Mouse (Mus musculus) heart, adult 18-20 months (tissue): Measurements from ENCODE around the gene Foxk1. TPM values are rescaled to one million over a fixed set of nuclear protein-coding genes. Genes with fewer than 3 reads are reported as not detected.
A peak's percentile ranks its signal among the peaks of the same experiment; 100 is the strongest.

ENCODE experiments used
- DNase-seq, 2 experiments: peaks; one replicate each; pipeline ENCODE4 v3.0.0; 2021 to 2022; ENCODE audit warnings: mixed read lengths in 1 of 2
- total RNA-seq, 2 experiments: library from RNA; stranded (reverse); gene quantifications; 2 replicates each; pipeline ENCODE4 v1.2.3; 2021

Foxk1 gene
- total RNA-seq, 2 experiments from 2014 or later: 15.7 to 15.9 TPM

DNA sequence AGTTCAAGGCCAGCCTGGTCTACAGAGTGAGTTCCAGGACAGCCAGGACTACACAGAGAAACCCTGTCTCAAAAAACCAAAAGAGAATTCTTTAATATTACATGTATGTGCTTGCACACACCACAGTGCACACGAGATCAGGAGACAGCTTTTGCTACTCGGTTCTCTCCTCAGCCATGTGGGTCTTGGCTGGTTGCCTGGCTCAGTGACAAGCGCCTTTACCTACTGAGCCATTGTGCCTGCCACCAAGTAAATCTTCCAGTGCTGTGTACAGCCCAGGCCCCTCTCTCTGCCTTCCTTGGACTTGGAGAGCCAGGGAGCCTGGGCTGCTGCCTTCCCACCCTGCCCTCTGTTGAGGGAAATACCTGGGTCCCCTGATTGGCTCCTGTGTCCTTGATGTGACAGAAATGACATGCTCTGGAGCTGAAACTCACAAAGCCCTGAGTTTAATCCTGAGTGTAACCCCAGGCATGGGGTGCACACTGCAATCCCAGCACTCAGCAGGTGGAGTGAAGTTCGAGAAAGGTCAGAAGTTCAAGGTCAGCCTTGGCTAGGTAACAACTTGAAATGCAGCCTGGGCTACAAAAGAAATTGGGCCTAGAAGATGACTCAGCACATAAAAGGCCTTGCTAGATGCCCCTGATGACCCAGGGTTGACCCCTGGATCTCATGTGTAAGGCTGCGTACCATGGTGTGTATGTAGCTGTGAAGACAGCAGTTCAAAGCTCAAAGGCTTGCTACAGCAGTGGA is 76.7 kb downstream of the Foxk1 start:
- DNase-seq: no peak

DNA sequence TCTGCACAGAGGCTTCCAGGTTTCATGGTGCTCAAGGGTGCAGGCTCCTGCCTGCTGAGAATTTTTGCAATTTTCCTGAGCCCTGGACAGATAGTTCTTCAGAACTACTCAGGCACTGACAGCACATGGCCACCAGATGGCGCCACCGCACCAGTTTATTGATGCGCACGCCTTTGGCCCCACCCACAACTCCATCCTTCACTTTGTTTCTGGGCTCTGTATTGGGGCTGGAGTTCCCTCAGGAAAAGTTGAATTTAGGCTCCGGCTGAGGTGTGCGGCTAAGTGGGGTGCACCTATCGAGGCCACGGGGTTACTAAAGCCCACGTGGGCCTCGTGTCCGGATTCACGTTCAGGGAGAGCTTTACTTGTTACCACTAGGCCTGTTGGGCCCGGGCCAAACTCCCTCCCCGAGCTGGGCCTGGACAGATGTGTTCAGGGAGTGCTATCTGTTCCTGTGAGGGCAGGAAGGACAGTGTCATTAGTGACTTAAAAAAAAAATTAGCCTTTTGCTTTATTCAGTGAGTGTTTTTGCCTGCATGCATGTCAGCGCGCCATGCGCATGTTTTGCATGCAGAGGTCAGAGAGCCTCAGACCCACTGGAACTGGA is 77.6 kb downstream of the Foxk1 start:
- DNase-seq: peak; percentile 76 to 91

DNA sequence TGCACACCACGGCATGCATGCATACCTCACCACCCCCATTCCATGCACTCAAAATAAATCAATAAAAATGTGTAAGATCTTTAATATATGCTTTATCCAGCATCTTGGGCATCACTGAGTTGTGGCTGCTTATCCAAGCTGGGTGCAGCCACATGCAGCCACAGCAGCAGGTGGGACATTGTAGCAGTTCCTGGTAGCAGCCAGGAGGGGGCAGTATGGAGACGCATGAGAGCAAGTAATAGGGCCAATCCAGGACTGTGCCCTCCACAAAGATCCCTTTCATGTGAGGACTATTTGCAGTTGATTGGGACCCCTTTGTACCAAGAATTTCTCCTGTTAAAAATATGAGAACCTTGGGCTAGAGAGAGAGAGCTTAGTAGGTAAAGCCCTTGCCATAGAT is 81.2 kb downstream of the Foxk1 start:
- no peak for DNase-seq

DNA sequence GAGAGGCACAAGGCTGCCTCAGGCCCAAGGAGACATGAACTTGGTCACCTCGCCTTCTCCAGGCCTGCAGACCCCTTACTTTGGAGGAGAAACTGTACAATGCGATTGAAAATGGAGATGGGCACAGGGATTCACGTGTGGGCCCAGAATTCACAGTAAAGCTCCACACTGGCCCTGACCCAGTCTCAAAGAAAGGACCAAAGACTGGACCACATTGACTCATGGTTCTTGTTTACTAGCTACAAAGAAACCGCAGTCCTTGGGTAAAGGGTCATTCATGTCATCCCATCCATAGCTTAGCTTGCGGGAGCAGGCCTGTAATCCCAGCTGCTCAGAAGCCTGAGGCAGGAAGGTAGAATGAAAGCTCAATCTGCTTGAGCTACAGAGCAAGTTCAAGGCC is 82.3 kb downstream of the Foxk1 start:
- DNase-seq: no peak

DNA sequence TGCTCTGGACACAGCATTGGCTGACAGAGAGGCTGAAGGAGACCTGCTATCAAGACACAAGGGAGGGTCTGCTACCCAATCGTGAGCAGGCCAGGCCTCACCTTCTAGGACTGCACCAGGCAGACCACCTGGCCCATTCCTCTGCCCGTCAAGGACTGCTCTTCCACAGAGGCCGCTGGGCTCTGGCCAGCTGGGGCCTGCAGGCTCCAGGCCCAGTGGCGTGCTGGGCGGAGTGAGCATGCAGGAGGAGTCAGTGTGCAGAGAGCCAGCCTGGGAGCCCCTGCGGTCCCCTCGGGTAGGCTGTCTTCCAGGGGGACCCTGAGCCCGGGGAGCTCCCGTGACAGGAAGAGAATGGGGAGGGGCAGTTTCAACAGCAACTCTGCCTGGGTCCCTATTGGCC is 85.4 kb downstream of the Foxk1 start:
- no peak for DNase-seq

DNA sequence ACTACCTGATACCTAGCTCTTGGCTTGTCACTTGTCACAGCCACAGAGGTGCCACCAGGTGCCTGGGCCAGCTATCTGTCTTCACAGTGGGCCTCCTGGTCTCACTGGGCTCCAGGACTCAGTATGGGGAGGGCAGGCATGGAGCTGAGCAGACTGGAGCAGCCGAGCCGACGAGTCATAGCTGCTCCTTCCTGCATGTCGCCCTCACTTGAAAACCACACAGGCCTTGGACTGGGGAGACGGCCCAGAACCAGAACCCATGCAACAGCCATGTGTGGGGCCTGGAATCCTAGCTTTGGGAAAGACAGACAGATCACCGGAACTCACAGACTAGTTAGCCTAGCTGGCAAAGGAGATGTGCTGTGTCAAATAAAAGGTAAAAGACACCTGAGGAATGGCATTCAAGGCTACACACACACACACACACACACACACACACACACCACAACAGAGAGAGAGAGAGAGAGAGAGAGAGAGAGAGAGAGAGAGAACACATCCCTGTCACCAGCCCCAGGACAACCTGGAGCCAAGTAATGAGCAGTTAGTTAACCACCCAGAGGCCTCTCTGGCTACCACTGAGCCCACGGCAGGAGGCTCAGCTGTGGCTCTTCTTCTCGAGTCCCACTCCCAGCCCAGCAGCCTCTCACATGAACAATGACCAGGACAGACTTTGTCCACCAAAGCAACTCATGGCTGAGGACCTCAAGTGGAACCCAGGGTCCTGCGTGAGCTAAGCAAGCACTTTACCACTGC is 88.8 kb downstream of the Foxk1 start:
- no peak for DNase-seq

DNA sequence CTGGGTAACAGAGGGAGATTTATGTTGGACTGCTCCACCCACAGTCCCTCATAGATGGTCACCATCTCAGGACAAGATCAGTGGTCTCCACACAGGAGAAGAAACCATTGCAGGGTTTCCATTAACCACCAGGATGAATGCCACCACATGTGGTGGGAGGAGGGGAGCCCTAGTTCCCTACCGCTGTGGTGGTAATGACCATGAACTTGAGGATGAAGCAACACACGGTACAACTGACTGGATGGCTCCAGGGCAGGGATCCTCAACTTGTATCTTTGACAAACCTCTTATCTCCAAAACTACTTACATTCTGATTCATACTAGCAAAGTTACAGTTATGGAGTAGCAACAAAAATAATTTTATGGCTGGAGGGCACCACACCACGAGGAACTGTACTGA is 92.0 kb downstream of the Foxk1 start:
- no peak for DNase-seq

DNA sequence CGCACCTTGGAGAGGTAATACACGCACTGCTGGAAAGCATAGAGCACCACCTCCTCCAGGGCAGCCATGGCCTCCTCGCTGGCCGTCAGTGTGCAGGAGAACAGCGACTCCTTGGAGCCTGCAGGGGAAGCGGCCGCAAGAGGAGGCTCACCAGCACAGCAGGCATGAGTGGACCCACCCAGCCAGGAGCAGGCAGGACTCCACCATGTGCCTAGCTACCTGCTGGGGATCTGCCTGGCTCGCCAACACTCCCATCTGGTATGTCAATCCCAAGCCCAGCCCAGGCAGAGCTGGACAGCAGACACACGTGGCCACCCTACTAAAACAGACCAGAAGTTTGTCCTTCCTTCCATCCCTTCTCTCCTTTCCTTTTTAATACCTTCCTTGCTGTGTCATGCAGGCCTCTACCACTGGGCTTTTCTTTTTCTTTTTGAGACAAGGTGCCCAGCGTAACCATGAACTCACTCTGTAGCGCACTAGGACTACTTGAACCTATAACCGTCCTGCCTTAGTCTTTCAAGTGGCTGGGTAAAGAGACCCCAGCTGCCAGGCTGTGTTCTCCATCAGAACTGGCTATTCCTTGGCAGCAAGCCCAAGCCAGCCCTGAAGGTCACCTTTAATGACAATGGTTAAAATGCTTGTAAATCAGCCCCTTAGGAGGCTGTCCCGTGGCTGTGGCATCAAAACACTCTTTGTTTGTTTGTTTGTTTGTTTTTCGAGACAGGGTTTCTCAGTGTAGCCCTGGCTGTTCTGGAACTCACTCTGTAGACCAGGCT is 94.2 kb downstream of the Foxk1 start:
- DNase-seq: no peak

DNA sequence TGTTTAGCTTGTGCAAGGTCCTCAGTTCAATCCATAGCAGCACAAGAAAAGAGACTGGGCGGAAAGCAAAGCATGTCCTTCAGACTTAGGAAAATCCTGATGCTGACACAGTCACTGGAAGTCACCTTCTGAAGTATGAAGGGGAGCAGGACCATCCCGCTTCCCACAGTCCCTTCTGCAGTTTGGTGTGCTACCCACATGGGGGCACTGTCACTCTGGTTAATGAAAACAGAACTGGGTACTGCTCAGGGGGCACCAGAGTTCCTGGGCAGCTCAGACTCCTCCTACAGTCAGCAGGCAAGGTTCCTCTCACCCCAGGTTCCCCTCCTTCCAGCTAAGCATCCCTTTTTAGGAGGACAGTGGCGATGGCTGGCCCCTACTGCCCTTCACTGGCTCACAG is 97.7 kb downstream of the Foxk1 start:
- DNase-seq: peak in 1 of 2 experiments; percentile 37

DNA sequence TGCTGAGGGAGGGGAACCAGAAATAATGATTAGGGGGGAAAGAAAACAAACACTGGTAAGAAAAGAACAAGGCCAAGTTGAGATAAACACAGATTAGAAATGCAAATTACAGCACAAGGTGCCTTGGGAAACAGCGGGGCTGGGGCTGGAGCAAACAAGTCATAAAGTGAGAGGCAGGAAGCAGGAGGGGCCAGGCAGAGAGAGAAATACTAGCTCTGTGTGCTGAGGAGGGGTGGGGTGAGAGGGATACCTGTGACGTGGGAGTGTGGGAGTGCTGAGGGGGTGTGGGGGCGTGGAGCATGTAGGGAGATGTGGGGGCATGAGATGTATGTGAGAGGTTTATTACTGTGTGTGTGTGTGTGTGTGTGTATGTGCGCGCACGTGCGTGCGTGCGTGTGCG is 99.6 kb downstream of the Foxk1 start:
- DNase-seq: no peak

DNA sequence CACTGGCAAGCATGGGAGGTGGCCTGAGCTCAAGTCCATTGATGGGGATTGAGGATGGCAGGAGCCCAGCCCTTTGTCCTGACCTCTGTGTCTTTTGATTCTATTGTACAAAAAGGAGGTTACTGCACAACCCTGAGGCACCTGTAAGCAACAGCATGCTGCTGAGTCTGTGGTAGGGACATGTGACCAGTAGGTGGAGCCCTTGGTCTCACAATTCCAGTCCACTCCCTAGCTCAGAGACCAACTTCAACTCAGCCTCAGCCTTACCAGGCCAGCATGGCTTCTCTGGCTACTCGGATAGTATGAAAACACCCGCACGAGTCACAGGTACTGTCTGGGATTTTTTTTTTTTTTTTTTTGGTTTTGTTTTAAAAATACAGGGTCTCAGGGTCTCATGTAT is 101.1 kb downstream of the Foxk1 start:
- peak; percentile 84 to 86 for DNase-seq

DNA sequence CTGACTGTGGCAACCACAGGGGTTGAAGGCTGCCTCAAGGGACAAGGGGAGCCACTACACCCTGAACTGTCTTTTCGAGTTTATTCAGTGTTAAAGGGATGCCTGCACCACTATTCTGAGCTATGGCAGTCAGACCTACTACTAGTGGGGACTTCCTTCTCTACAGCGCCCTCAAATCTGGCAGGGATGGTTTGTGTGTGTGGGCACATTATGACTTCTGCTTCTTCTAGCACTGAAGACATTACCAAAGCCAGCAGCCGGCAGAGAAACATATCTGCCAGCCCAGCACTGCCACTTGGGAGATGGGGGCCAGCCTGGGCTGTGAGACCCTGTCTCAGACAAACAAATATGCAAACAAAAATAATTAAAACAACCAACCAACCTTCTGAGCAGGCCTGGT is 102.9 kb downstream of the Foxk1 start:
- DNase-seq: no peak

DNA sequence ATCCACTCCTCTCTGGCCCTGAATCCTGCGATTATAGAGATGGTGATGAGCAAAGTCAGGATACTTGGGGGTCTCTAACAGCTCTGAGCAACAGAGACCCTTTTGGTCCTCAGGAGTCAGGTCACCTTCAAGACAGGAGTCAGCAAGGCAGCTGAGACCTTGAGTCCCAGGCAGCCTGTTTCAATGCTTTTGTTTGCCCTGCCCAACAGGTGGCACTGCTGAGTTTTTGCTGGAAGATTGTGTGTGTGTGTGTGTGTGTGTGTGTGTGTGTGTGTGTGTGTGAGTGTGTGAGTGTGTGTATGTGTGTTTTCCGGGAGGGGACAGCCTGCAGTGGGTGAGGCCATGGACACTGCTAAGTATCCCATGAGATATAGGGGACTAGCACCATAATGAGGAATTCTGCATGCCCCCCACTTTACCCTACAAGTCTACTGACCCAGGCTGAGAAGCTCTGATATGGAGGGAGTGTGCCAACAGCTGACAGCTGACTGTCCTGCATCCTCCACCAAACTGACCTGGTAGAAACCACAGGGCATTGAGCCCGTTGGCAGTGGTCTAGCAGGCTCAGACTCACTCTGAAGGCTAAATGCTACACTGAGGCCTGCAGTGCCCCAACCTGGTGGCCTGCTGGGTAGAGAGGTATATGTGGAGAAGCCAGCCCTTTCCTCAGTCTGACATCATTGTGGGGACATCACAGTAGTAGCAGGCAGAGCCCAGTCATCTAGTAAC is 104.6 kb downstream of the Foxk1 start:
- DNase-seq: peak in 1 of 2 experiments; percentile 30

DNA sequence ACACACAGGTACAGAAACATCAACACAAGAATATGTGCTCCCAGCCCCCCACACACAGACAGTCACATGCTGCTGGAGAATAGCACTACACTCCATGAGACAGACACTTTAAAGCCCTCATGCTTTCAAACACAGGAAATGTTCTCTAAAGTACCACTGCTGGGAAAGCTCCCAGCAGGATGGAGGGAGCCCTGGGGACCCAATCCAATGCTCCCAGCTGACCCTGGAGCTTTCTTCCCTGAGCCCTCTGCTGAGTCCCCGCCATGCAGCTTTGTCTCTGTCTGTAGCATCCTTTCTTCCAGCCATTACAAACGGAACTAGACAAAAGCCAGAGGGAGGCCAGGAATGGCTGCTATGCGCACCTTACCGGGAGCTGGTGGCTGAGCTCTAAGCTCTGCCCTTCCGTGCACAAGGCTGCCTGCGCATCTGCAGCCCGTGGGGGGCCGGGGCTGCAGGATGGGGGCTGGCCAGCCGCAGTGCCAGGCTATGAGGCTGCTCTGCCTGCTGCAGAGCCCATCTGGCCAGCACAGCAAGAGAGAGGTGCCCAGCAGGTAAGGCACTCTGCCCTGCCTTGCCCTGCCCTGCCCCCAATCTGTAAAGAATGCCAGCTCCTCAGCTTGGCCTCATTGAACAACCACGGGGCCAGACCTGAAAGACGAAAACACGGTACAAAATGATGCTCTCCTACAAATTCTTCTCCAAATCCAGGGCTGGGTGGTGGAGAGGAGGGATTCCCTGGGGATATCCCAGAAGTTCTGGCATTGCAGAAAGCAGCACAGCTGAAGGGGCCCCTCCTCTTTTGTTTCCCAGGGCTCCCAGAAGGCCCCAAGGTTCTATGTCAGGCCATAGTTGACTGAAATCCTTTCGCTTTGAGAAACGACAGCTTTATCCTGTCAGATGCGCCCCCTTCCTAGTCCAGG is 108.1 kb downstream of the Foxk1 start:
- DNase-seq: peak; percentile 19 to 42

DNA sequence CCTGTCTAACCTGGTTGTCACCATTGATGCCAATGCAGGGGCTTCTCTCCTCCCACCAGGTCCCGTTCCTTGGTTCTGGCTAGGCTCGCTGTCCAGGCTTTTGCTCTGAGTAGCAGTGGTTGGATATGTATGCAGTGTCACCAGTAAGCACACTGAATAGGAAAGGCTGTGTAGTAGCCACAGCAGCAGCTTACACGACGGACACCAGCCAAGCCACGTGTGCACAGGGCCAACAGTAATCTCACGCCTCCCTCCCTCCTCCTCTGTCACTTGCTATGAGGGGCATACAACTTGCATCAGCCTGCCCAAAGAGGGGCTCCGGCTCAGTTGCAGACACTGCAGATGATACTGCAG is 108.7 kb downstream of the Foxk1 start:
- DNase-seq: no peak

Other genes starting within 250 kb of the Foxk1 start
- 1 to 10 TPM; 5.0 to 6.0 TPM for gene Ap5z1, start 62.4 kb downstream of the Foxk1 start, total RNA-seq
- under 1 TPM in 1 of 2 experiments, not detected in 1; 0.15 TPM for gene Papolb, start 128.6 kb downstream of the Foxk1 start, total RNA-seq
- 1 to 10 TPM; 1.4 to 2.1 TPM for gene Radil, start 149.6 kb downstream of the Foxk1 start, total RNA-seq
- gene Mmd2, start 207.3 kb downstream of the Foxk1 start, total RNA-seq: 1 to 10 TPM in 1 of 2 experiments, not detected in 1; 2.1 TPM
- gene Wipi2, start 226.2 kb downstream of the Foxk1 start, total RNA-seq: 10 to 100 TPM; 35.7 to 38.8 TPM